Mouse (Mus musculus): ENCODE results near the gene Rgs4.

DNA sequence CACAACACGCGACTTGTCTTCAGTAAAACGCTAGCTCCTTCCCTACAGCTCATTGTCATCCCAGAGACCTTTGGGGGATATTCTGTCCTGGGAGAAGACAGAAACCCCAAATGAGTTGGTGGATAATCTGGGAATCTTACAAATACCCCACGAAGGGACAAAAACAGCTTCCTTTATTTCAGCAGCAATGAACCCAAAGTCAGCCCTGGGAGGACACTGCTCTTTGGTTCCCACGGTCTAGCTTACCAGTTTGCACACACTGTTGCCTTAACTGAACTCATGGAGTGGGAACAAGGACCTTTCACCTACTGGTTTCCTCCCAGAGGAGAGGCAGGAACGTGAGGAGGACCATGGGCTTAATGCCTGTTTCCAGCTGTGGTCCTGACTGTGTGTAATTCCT, 10.2 kb downstream of the Rgs4 start:
- no peak for TF ChIP-seq EP300 (IDR thresholded peaks at IDR 0.05; ENCODE audit: low read depth)
- TF ChIP-seq CTCF (IDR thresholded peaks at IDR 0.05; ENCODE audit: low read depth): no peak
